In the genomic region with DNA sequence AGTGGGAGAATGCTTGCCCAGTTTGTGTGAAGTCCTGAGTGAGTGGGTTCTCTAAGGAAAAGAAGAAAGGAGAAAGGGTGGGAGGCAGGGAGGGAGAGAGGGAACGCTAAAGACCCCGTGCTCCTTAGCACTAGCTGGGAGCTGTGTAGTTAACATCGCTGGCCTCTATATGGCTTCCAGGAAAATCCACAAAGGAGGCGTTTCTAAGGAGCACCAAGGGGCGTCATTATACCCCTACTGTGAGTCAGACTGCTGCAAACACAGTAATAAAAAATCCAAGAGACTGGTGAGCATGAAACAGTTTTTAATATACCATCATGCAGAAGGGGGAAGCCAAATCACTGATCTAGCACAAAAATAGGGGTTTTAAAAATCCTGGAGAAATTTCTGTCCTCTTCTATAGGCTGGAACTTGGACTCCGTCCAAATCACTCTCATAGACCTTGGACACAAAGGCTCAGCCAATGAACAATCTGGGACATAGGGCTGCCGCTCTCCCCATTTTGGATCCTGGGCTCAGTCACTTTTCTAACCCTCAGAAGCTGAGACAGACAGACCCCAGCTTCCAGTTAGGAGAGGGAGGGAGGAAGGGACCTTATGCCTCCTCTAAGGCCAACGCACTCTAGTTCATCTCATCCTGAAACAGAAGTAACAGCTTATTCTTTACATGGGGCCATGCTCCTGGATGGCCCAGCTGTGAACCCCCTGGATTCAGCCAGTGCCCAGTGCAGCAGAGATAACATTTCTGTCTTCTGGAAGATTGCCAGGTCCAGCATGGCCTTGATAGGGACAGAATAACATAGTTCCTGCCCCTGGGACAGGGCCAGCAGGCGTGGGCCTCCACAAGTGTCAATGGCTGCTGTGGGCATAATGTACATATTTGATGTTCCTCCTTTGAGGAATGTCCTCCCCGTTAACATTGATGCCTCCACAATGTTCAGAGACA, we compare ENCODE assay signal across 9 mouse cellular contexts.
A peak's percentile ranks its signal among the peaks of the same experiment; 100 is the strongest.
DNase-seq lines count a peak whose midpoint lies in the region; ATAC-seq and TF ChIP-seq lines count a peak whose summit lies in the region.
"Had no signal": no experiment of that assay in that cellular context is flagged by ENCODE, and none has a peak within 500 bp of the region (broad histone marks: within the 10 kb centered on the region; RNA-seq: fewer than 3 reads in every experiment).

No protein-coding gene starts in this region.

- H3K4me3 ChIP-seq in heart, embryonic 15.5 days = no peak overlapping the region
- no peak overlapping the region for H3K4me3 ChIP-seq in lung, postnatal 0 days (ENCODE audit: low read depth, low read length)
- no peak overlapping the region for H3K4me3 ChIP-seq in limb, embryonic 10.5 days
- no peak overlapping the region for H3K4me3 ChIP-seq in stomach, embryonic 14.5 days (ENCODE audit: low read depth, low read length)

- 0 out of 2 replicates have a peak, but pooled peaks have one; percentile 46 for ATAC-seq in heart, embryonic 15.5 days (replicated peaks; ENCODE audit: insufficient number of reproducible peaks, insufficient read depth, low FRiP score, low read depth)
- no peak for ATAC-seq in lung, postnatal 0 days
- ATAC-seq in stomach, embryonic 14.5 days (ENCODE audit: insufficient number of reproducible peaks, insufficient read depth, low FRiP score, low read depth) = no peak

- no peaks in the 10 kb centered on the region for H3K27me3 ChIP-seq in heart, embryonic 15.5 days
- H3K27me3 ChIP-seq in lung, postnatal 0 days (replicated peaks; ENCODE audit: insufficient read depth, low read length) = no peaks in the 10 kb centered on the region
- no peaks in the 10 kb centered on the region for H3K27me3 ChIP-seq in limb, embryonic 10.5 days (ENCODE audit: low read depth, poor library complexity, severe bottlenecking)
- no peaks in the 10 kb centered on the region for H3K27me3 ChIP-seq in stomach, embryonic 14.5 days (ENCODE audit: control insufficient read depth, insufficient read depth, low read length)

- TF ChIP-seq EP300 in lung, postnatal 0 days (IDR thresholded peaks at IDR 0.05) = no peak

- intact Hi-C loops in left cerebral cortex, postnatal 25 days (cut with DNase I) = loop anchor here (5.0 kb wide), 1 partner anchor 418 kb away; no protein-coding TSS in a partner anchor

- WGBS in heart, embryonic 15.5 days = 57% methylated on average over 10 of the region's 10 CpGs
- WGBS in lung, postnatal 0 days = 39% methylated on average over 10 of the region's 10 CpGs
- WGBS in limb, embryonic 10.5 days = 80% methylated on average over 10 of the region's 10 CpGs
- 70% methylated on average over 10 of the region's 10 CpGs for WGBS in stomach, embryonic 14.5 days

- no peaks in the 10 kb centered on the region for H3K36me3 ChIP-seq in heart, embryonic 15.5 days
- no peaks in the 10 kb centered on the region for H3K36me3 ChIP-seq in lung, postnatal 0 days (ENCODE audit: insufficient read depth, low read length)
- H3K36me3 ChIP-seq in limb, embryonic 10.5 days = no peaks in the 10 kb centered on the region
- no peaks in the 10 kb centered on the region for H3K36me3 ChIP-seq in stomach, embryonic 14.5 days (ENCODE audit: control insufficient read depth, insufficient read depth, low read length)

- peaks cover 29% of the 10 kb centered on the region for H3K4me1 ChIP-seq in heart, embryonic 15.5 days (replicated peaks)
- H3K4me1 ChIP-seq in lung, postnatal 0 days (ENCODE audit: insufficient read depth, low read depth, low read length) = peaks cover 15% of the 10 kb centered on the region; the same call in 1 of the 2 replicates
- H3K4me1 ChIP-seq in limb, embryonic 10.5 days = peaks cover 14% of the 10 kb centered on the region
- H3K4me1 ChIP-seq in stomach, embryonic 14.5 days (ENCODE audit: control insufficient read depth, insufficient read depth, low read length) = peaks cover 12% of the 10 kb centered on the region; the same call in 1 of the 2 replicates

- DNase-seq in heart, adult 9 months (ENCODE audit: low spot score in 2 of 2) = no peak
- DNase-seq in lung, postnatal 0 days (ENCODE audit: low spot score) = no peak
- DNase-seq in lung, postnatal 14 days = no peak
- no peak for DNase-seq in limb, embryonic 10.5 days (ENCODE audit: low spot score)
- DNase-seq in left cerebral cortex, postnatal 25 days (ENCODE audit: low spot score in 2 of 2) = no peak
- DNase-seq: lung, postnatal 36 days; right cerebral cortex, postnatal 25 days had no signal

- no peak for TF ChIP-seq CTCF in lung, postnatal 0 days (IDR thresholded peaks at IDR 0.05)

- no peaks in the 10 kb centered on the region for H3K9me3 ChIP-seq in heart, embryonic 15.5 days (replicated peaks)
- no peaks in the 10 kb centered on the region for H3K9me3 ChIP-seq in lung, postnatal 0 days (ENCODE audit: low read length)
- no peaks in the 10 kb centered on the region for H3K9me3 ChIP-seq in limb, embryonic 10.5 days (replicated peaks)
- no peaks in the 10 kb centered on the region for H3K9me3 ChIP-seq in stomach, embryonic 14.5 days (ENCODE audit: control insufficient read depth, low read depth, low read length)

- no peak overlapping the region for H3K9ac ChIP-seq in heart, embryonic 15.5 days
- no peak overlapping the region for H3K9ac ChIP-seq in lung, postnatal 0 days (replicated peaks; ENCODE audit: low read depth)
- no peak overlapping the region for H3K9ac ChIP-seq in stomach, embryonic 14.5 days (replicated peaks; ENCODE audit: low read depth, low read length)

- H3K4me2 ChIP-seq in heart, embryonic 15.5 days = no peak overlapping the region
- no peak overlapping the region for H3K4me2 ChIP-seq in lung, postnatal 0 days (replicated peaks; ENCODE audit: low read depth, low read length)
- H3K4me2 ChIP-seq in stomach, embryonic 14.5 days (replicated peaks; ENCODE audit: low read depth, low read length) = no peak overlapping the region

- H3K27ac ChIP-seq in heart, embryonic 15.5 days = 0 out of 2 replicates have a peak overlapping the region, but pooled peaks have one; percentile 5
- H3K27ac ChIP-seq in lung, postnatal 0 days (ENCODE audit: low read length) = 0 out of 2 replicates have a peak overlapping the region, but pooled peaks have one; percentile 32
- peak overlapping the region; percentile 53; the same call in 1 of the 2 replicates for H3K27ac ChIP-seq in limb, embryonic 10.5 days
- peak overlapping the region; percentile 40 for H3K27ac ChIP-seq in stomach, embryonic 14.5 days (ENCODE audit: low read length)
